Mouse (Mus musculus): ENCODE results near the gene Ugt1a1. TPM values are rescaled to one million over a fixed set of nuclear protein-coding genes. Genes with fewer than 3 reads are reported as not detected.

Gene Ugt1a1
- polyA plus RNA-seq, 1 experiment from 2014 or later, result not detected

DNA sequence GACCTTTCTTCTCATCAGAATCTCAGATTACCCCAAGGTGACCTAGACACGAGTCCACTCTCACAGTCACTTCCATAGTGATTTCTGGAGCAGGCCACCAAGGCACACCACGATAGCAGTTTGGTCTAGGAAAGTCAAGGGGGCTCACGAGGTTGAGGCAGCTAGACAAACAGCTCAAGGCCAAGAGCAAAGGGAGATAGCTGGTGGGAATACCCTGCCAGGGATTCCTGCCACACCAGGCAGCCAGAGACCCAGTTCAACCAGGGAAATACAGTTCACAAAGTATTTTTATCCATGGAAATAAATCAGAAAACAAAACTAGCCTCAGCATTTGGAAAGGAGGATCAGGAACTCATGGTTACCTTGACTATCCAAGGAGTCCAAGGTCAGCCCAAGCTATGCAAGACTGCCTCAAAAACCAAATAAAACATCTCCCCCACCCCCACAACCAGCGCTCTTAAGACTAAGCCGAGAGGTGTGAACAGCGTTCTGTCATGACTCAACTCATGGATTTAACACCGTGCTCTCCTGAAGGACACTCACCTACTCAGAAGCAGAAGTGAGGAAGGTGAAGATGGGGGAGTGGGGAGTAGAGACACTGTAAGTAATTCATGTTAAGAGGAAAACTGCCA is 52.6 kb downstream of the Ugt1a1 start:
- Histone ChIP-seq H3K27ac (no peak overlapping the region), H3K36me3 (peaks cover 100% of the 10 kb centered on the region), H3K4me1 (replicated peaks) (peaks cover 15% of the 10 kb centered on the region), H3K4me2 (no peak overlapping the region), H3K4me3 (no peak overlapping the region), H3K9me3 (no peaks in the 10 kb centered on the region), H3K9ac (no peak overlapping the region), H3K27me3 (no peaks in the 10 kb centered on the region)
- ATAC-seq (ENCODE audit: low FRiP score), result no peak
- WGBS, result 92% methylated on average over 7 of the region's 7 CpGs

DNA sequence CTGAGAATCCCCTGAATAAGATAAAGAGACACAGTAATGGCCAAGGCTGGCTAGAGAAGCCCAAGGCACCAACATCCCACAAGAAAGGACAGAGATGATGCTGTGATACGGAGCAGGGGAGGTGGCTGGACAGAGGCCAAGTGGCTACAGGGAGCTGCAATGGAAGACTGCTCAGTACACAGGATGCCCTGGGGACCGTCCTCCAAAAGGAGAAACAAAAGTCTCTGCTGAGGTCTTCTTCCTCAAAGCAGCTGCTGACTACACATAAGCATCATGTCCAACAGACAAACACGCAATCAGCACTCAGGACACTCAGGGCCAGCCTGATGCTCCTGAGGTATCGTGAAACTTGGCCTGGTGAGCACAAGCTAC is 53.1 kb downstream of the Ugt1a1 start:
- Histone ChIP-seq H3K9me3 (no peaks in the 10 kb centered on the region), H3K4me1 (replicated peaks) (peaks cover 10% of the 10 kb centered on the region), H3K27ac (no peak overlapping the region), H3K27me3 (no peaks in the 10 kb centered on the region), H3K9ac (no peak overlapping the region), H3K4me3 (no peak overlapping the region), H3K36me3 (peaks cover 100% of the 10 kb centered on the region), H3K4me2 (no peak overlapping the region)
- 78% methylated on average over 4 of the region's 4 CpGs for WGBS
- ATAC-seq (ENCODE audit: low FRiP score), result no peak

DNA sequence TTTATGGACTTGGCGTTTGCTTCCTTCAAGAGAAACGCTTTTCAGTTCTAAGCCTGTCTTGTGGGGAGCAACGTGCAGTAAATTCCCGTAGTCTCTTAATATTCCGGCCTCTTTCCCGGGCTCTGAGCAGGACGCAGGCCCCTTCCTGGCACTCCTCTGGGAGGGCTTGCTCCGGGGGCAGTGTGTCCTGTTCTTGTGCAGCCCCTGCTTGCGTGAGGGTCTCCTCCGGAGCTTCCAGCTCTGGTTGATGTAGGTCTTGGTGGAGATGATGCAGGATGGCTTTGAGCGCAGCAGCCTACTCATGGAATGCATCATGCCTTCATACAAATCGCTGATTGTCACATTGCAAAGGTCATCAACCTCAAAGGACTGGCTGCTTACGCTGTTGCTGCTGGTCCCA is 54.4 kb downstream of the Ugt1a1 start:
- WGBS, result 91% methylated on average over 13 of the region's 13 CpGs
- Histone ChIP-seq H3K36me3 (peaks cover 90% of the 10 kb centered on the region), H3K9ac (no peak overlapping the region), H3K9me3 (no peaks in the 10 kb centered on the region), H3K27ac (no peak overlapping the region), H3K4me1 (replicated peaks) (peaks cover 5% of the 10 kb centered on the region), H3K27me3 (no peaks in the 10 kb centered on the region), H3K4me2 (no peak overlapping the region), H3K4me3 (no peak overlapping the region)
- ATAC-seq (ENCODE audit: low FRiP score), result no peak

DNA sequence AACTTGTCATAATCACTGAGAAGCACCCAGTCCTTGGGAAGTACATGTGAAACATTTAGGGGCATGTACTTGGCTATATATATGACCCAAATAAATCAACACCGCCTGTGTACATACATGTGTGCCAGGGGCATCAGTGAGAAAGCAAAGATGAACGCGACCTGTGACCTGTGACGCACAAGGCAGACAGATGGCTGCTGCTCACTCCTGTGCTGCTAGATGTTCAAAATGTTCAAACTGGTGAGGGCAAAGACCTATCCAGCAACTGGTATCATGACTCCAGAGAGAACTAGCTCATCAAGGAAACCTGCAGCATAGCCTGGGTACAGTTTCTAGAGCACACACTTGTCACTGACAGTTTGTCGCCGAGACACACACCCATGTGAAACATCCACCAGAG is 55.7 kb downstream of the Ugt1a1 start:
- Histone ChIP-seq H3K9ac (no peak overlapping the region), H3K9me3 (no peaks in the 10 kb centered on the region), H3K27ac (no peak overlapping the region), H3K4me2 (no peak overlapping the region), H3K27me3 (no peaks in the 10 kb centered on the region), H3K4me3 (no peak overlapping the region), H3K4me1 (replicated peaks) (peaks cover 2% of the 10 kb centered on the region; the same call in 1 of the 2 replicates), H3K36me3 (peaks cover 86% of the 10 kb centered on the region)
- no peak for ATAC-seq (ENCODE audit: low FRiP score)
- WGBS, result 95% methylated on average over 6 of the region's 6 CpGs

DNA sequence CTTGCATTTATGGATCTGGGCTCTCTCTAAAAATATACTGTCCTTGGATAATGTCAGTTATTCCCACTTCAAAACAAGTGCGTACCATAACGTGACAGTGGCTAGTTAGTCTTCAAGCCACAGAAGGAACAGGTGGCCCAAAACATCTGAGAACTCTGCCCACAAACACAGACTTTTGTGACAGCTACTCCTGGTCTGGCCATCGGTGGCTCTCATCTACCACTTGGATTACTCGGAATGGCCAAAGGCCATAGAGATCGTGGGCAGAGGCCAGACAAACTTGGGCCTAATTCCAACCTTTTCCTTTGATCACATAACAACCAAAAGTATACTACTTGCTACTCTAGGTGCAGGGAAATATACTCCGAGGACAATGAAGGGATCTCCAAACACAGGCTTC is 56.3 kb downstream of the Ugt1a1 start:
- Histone ChIP-seq H3K4me3 (no peak overlapping the region), H3K9ac (no peak overlapping the region), H3K27ac (no peak overlapping the region), H3K4me2 (no peak overlapping the region), H3K36me3 (peaks cover 85% of the 10 kb centered on the region), H3K4me1 (replicated peaks) (no peaks in the 10 kb centered on the region), H3K27me3 (no peaks in the 10 kb centered on the region), H3K9me3 (no peaks in the 10 kb centered on the region)
- WGBS, result 89% methylated on average over 6 of the region's 6 CpGs
- ATAC-seq (ENCODE audit: low FRiP score), result no peak

Other genes with a start within 250 kb of the Ugt1a1 start
- gene Usp40, start 203.4 kb upstream of the Ugt1a1 start, polyA plus RNA-seq (2015; fragmentation: Nextera tagmentation; extraction: Ambion mirVana), result 26.5 and 26.6 TPM in 2 replicates
- not detected in 2 replicates for gene Ugt1a10, start 156.6 kb upstream of the Ugt1a1 start, polyA plus RNA-seq (2015; fragmentation: Nextera tagmentation; extraction: Ambion mirVana)
- gene Ugt1a9, start 141.2 kb upstream of the Ugt1a1 start, polyA plus RNA-seq (2015; fragmentation: Nextera tagmentation; extraction: Ambion mirVana), result not detected in 2 replicates
- not detected in 2 replicates for gene Ugt1a8, start 124.1 kb upstream of the Ugt1a1 start, polyA plus RNA-seq (2015; fragmentation: Nextera tagmentation; extraction: Ambion mirVana)
- 1.1 and 2.1 TPM in 2 replicates for gene Ugt1a7c, start 116.9 kb upstream of the Ugt1a1 start, polyA plus RNA-seq (2015; fragmentation: Nextera tagmentation; extraction: Ambion mirVana)
- gene Ugt1a6b, start 108.7 kb upstream of the Ugt1a1 start, polyA plus RNA-seq (2015; fragmentation: Nextera tagmentation; extraction: Ambion mirVana), result 0.54 and 2.2 TPM in 2 replicates
- 2.3 and 3.4 TPM in 2 replicates for gene Ugt1a6a, start 77.2 kb upstream of the Ugt1a1 start, polyA plus RNA-seq (2015; fragmentation: Nextera tagmentation; extraction: Ambion mirVana)
- not detected in 2 replicates for gene Ugt1a5, start 45.9 kb upstream of the Ugt1a1 start, polyA plus RNA-seq (2015; fragmentation: Nextera tagmentation; extraction: Ambion mirVana)
- not detected in 2 replicates for gene Ugt1a2, start 11.4 kb upstream of the Ugt1a1 start, polyA plus RNA-seq (2015; fragmentation: Nextera tagmentation; extraction: Ambion mirVana)
- gene Dnajb3, start 6.2 kb upstream of the Ugt1a1 start, polyA plus RNA-seq (2015; fragmentation: Nextera tagmentation; extraction: Ambion mirVana), result 15.6 and 15.8 TPM in 2 replicates
- gene Mroh2a, start 15.0 kb downstream of the Ugt1a1 start, polyA plus RNA-seq (2015; fragmentation: Nextera tagmentation; extraction: Ambion mirVana), result 0.66 and 0.79 TPM in 2 replicates
- 82.0 and 82.8 TPM in 2 replicates for gene Hjurp, start 65.7 kb downstream of the Ugt1a1 start, polyA plus RNA-seq (2015; fragmentation: Nextera tagmentation; extraction: Ambion mirVana)
- 0.04 TPM in 1 of 2 replicates, not detected in the other for gene Trpm8, start 65.7 kb downstream of the Ugt1a1 start, polyA plus RNA-seq (2015; fragmentation: Nextera tagmentation; extraction: Ambion mirVana)
- 0.39 TPM in 1 of 2 replicates, not detected in the other for gene Spp2, start 195.0 kb downstream of the Ugt1a1 start, polyA plus RNA-seq (2015; fragmentation: Nextera tagmentation; extraction: Ambion mirVana)

Data from hindbrain, embryonic 13.5 days (tissue).